Mouse (Mus musculus): ENCODE data around the gene Wnt2b. TPM values are rescaled to one million over a fixed set of nuclear protein-coding genes. Genes with fewer than 3 reads are reported as not detected.

Wnt2b gene
- polyA plus RNA-seq, 1 experiment, result not detected

- Histone ChIP-seq H3K27ac (ENCODE audit: insufficient read depth, low read depth, low read length) (no peak overlapping the region), H3K4me1 (ENCODE audit: control insufficient read depth, insufficient read depth, low read length) (peaks cover 57% of the 10 kb centered on the region), H3K4me3 (ENCODE audit: insufficient read depth, low read length) (no peak overlapping the region)
- TF ChIP-seq CTCF (IDR thresholded peaks at IDR 0.05; ENCODE audit: low read depth, low read length) (no peak), POLR2A (IDR thresholded peaks at IDR 0.05; ENCODE audit: borderline replicate concordance, low read depth, low read length) (no peak)
Measured at GRCm38 (mm10) chr3:104997563-104997962, 35.8 kb upstream of the Wnt2b start.

DNA sequence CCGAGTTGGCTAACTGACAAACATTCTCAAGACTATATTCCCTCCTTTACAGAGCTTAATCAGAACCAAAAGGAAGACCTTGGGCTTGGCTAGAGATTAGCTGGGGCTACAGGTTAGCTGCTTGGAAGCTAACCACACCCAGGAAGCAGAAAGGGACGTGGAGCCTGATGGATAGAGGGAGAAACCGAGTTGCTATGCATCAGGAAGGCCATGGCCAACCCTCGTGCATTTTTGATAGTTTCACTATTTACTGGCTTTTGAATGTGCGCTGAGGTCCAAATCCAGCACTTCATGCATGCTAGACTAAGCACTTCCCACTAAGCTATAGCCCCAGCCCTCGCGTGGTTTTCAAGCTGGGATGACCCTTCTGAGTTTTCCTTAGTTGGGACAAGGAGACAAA is 34.0 kb upstream of the Wnt2b start:
- TF ChIP-seq POLR2A (IDR thresholded peaks at IDR 0.05; ENCODE audit: borderline replicate concordance, low read depth, low read length) (no peak), CTCF (IDR thresholded peaks at IDR 0.05; ENCODE audit: low read depth, low read length) (no peak)
- Histone ChIP-seq H3K27ac (ENCODE audit: insufficient read depth, low read depth, low read length) (no peak overlapping the region), H3K4me3 (ENCODE audit: insufficient read depth, low read length) (no peak overlapping the region), H3K4me1 (ENCODE audit: control insufficient read depth, insufficient read depth, low read length) (peaks cover 49% of the 10 kb centered on the region)

GRCm38 (mm10) chr3:104994415-104994841 is 32.7 kb upstream of the Wnt2b start:
- peak overlapping the region; percentile 8 for H3K4me3 ChIP-seq (ENCODE audit: insufficient read depth, low read length)
- H3K27ac ChIP-seq (ENCODE audit: insufficient read depth, low read depth, low read length), result peak overlapping the region; percentile 88

GRCm38 (mm10) chr3:104993800-104994199 is 32.1 kb upstream of the Wnt2b start:
- Histone ChIP-seq H3K4me1 (ENCODE audit: control insufficient read depth, insufficient read depth, low read length) (peaks cover 35% of the 10 kb centered on the region), H3K27ac (ENCODE audit: insufficient read depth, low read depth, low read length) (peak overlapping the region; percentile 88), H3K4me3 (ENCODE audit: insufficient read depth, low read length) (peak overlapping the region; percentile 8)
- TF ChIP-seq CTCF (IDR thresholded peaks at IDR 0.05; ENCODE audit: low read depth, low read length), result no peak
- no peak for TF ChIP-seq POLR2A (IDR thresholded peaks at IDR 0.05; ENCODE audit: borderline replicate concordance, low read depth, low read length)

More at GRCm38 (mm10) chr3:104994415-104994841, 32.7 kb upstream of the Wnt2b start:
- H3K4me1 ChIP-seq (ENCODE audit: control insufficient read depth, insufficient read depth, low read length), result peaks cover 36% of the 10 kb centered on the region
- TF ChIP-seq POLR2A (IDR thresholded peaks at IDR 0.05; ENCODE audit: borderline replicate concordance, low read depth, low read length), result no peak
- no peak for TF ChIP-seq CTCF (IDR thresholded peaks at IDR 0.05; ENCODE audit: low read depth, low read length)

- peak; percentile 97 for TF ChIP-seq CTCF (IDR thresholded peaks at IDR 0.05; ENCODE audit: low read depth, low read length)
- no peak for TF ChIP-seq POLR2A (IDR thresholded peaks at IDR 0.05; ENCODE audit: borderline replicate concordance, low read depth, low read length)
- no peak overlapping the region for H3K4me3 ChIP-seq (ENCODE audit: insufficient read depth, low read length)
- H3K4me1 ChIP-seq (ENCODE audit: control insufficient read depth, insufficient read depth, low read length), result peaks cover 35% of the 10 kb centered on the region
- peak overlapping the region; percentile 88 for H3K27ac ChIP-seq (ENCODE audit: insufficient read depth, low read depth, low read length)
Measured at GRCm38 (mm10) chr3:104992709-104993388, 31.1 kb upstream of the Wnt2b start.

- Histone ChIP-seq H3K27ac (ENCODE audit: insufficient read depth, low read depth, low read length) (no peak overlapping the region), H3K4me3 (ENCODE audit: insufficient read depth, low read length) (no peak overlapping the region), H3K4me1 (ENCODE audit: control insufficient read depth, insufficient read depth, low read length) (peaks cover 35% of the 10 kb centered on the region)
- TF ChIP-seq CTCF (IDR thresholded peaks at IDR 0.05; ENCODE audit: low read depth, low read length) (no peak), POLR2A (IDR thresholded peaks at IDR 0.05; ENCODE audit: borderline replicate concordance, low read depth, low read length) (no peak)
Measured at GRCm38 (mm10) chr3:104991703-104992102, 30.0 kb upstream of the Wnt2b start.

DNA sequence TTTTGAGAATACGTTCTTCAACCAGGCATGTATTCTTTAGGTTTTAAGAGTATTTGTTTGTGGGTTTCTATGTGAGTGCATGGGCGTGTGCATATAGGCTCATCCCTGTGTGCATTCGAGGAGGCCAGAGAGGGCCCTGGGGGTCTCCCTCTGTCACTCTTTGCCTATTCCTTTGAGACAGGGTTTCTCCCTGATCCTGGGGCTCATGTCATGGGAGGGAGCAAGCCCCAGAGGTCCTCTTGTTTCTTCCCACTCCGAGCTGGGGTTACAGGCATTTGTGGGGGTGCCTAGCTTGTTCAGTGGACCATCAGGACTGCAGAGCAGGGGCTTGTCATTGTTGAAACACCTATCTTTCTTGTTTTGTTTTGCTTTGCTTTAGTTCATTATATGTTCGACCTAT is 26.2 kb upstream of the Wnt2b start:
- Histone ChIP-seq H3K4me3 (ENCODE audit: insufficient read depth, low read length) (no peak overlapping the region), H3K27ac (ENCODE audit: insufficient read depth, low read depth, low read length) (no peak overlapping the region), H3K4me1 (ENCODE audit: control insufficient read depth, insufficient read depth, low read length) (peaks cover 4% of the 10 kb centered on the region)
- TF ChIP-seq CTCF (IDR thresholded peaks at IDR 0.05; ENCODE audit: low read depth, low read length) (no peak), POLR2A (IDR thresholded peaks at IDR 0.05; ENCODE audit: borderline replicate concordance, low read depth, low read length) (no peak)

GRCm38 (mm10) chr3:104979735-104980134 is 18.0 kb upstream of the Wnt2b start:
- no peak for TF ChIP-seq CTCF (IDR thresholded peaks at IDR 0.05; ENCODE audit: low read depth, low read length)
- TF ChIP-seq POLR2A (IDR thresholded peaks at IDR 0.05; ENCODE audit: borderline replicate concordance, low read depth, low read length), result no peak
- H3K27ac ChIP-seq (ENCODE audit: insufficient read depth, low read depth, low read length), result no peak overlapping the region
- no peaks in the 10 kb centered on the region for H3K4me1 ChIP-seq (ENCODE audit: control insufficient read depth, insufficient read depth, low read length)
- H3K4me3 ChIP-seq (ENCODE audit: insufficient read depth, low read length), result no peak overlapping the region

GRCm38 (mm10) chr3:104967548-104968300 is 6.0 kb upstream of the Wnt2b start:
- no peak overlapping the region for H3K27ac ChIP-seq (ENCODE audit: insufficient read depth, low read depth, low read length)
- TF ChIP-seq POLR2A (IDR thresholded peaks at IDR 0.05; ENCODE audit: borderline replicate concordance, low read depth, low read length), result no peak
- peak; percentile 67 for TF ChIP-seq CTCF (IDR thresholded peaks at IDR 0.05; ENCODE audit: low read depth, low read length)
- peak overlapping the region; percentile 87 for H3K4me3 ChIP-seq (ENCODE audit: insufficient read depth, low read length)
- peaks cover 6% of the 10 kb centered on the region for H3K4me1 ChIP-seq (ENCODE audit: control insufficient read depth, insufficient read depth, low read length)

DNA sequence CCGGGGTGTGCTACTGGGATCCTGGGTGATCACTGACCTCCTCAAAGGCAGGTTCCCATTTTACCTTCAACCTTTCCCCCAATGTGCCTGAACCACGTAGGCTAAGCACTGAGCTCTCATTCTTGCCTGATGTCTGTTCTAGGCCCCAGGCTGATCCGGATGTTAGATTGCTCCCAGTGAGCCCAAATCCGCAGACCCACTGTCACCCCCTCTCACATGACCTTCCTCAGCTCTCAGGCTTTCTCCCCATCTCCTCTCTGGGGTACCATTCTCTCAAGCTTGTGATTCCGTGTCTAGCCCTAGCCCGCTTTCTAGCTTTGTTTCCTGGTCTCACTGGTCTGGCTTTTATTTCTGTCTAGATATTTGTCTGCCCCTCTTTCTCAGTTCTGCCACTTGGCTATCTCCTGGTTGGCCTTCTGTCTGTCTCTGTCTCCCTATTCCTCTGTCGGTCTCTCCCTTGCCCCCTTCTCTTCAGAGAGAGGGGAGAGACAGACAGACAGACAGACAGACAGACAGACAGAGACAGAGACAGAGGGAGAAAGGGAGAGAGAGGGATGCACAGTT is 4.4 kb upstream of the Wnt2b start:
- no peak overlapping the region for H3K4me3 ChIP-seq (ENCODE audit: insufficient read depth, low read length)
- no peak overlapping the region for H3K27ac ChIP-seq (ENCODE audit: insufficient read depth, low read depth, low read length)
- H3K4me1 ChIP-seq (ENCODE audit: control insufficient read depth, insufficient read depth, low read length), result peaks cover 9% of the 10 kb centered on the region
- no peak for TF ChIP-seq POLR2A (IDR thresholded peaks at IDR 0.05; ENCODE audit: borderline replicate concordance, low read depth, low read length)
- TF ChIP-seq CTCF (IDR thresholded peaks at IDR 0.05; ENCODE audit: low read depth, low read length), result no peak
